Mouse (Mus musculus): ENCODE results near the gene Shld1. TPM values are rescaled to one million over a fixed set of nuclear protein-coding genes. Genes with fewer than 3 reads are reported as not detected.

Shld1 gene
- polyA plus RNA-seq, 1 experiment, result 13.2 TPM

DNA sequence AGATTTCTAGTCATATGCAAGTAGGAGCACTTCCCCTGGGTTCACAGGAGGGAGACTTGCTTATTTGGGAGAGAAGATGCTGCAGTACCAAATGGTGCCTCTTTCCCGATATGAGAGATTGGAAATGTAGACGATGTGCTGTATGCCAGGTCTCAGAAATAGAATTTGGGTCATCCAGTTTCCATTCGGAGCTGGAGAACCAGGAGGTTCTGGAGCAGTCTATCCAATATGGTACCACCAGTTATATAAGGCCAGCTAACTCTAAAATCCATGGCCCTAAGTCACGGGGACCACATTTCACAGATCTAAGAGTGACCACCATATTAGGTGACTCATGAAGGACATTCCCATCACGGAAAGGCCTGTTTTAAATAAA, 30.8 kb downstream of the Shld1 start:
- WGBS, result 90% methylated on average over 5 of the region's 5 CpGs
- DNase-seq (ENCODE audit: low read depth, low spot score), result no peak

DNA sequence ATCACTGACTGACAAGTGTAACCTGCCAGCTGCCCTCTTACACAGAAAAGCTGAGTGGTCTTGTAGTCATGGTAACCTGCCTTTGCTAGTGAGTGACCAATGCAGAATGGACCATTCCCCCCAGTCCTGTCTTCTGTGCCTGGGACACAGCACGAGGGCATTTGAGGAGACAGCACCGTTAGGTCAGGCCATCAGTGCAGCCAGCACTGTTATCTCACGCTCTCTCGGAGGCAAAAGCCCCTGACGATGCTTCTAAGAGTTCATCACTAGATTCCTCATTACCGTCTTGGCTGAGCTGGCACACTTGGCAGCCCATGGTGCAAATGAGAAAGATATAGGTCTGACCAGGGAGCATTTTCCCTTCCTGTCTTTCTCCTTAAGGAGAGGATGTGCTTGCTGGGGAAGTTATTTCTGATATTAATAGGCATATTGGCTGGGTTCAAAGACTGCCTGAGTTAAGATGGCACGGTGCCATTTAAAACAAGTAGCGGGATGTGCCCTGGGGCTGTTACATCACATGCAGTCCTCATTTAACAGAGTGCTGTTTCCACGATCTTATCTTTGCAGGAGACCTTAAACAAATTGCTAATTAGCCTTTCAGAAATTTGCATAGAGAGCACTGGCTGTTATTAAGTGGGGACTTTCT, 34.3 kb downstream of the Shld1 start:
- DNase-seq (ENCODE audit: low read depth, low spot score), result no peak
- 74% methylated on average over 9 of the region's 9 CpGs for WGBS

DNA sequence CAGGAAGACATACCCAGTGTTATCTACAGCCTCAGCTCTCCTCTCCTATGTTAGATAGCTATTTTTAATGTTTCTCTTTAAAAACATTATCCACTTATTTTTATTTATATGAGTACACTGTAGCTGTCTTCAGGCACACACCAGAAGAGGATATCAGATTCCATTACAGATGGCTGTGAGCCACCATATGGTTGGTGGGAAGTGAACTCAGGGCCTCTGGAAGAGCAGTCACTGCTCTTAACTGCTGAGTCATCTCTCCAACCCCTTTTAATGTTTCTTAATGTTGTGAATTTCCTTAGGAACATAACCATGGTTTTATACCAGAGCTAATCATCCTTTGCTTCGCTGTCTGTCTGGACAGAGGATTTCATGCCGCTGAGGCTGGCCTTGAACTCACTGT, 35.1 kb downstream of the Shld1 start:
- 99% methylated on average over 2 of the region's 2 CpGs for WGBS
- DNase-seq (ENCODE audit: low read depth, low spot score), result no peak

GRCm38 (mm10) chr2:132723958-132724431, 37.3 kb downstream of the Shld1 start:
- DNase-seq (ENCODE audit: low read depth, low spot score), result no peak
- 88% methylated on average over 5 of the region's 5 CpGs for WGBS

DNA sequence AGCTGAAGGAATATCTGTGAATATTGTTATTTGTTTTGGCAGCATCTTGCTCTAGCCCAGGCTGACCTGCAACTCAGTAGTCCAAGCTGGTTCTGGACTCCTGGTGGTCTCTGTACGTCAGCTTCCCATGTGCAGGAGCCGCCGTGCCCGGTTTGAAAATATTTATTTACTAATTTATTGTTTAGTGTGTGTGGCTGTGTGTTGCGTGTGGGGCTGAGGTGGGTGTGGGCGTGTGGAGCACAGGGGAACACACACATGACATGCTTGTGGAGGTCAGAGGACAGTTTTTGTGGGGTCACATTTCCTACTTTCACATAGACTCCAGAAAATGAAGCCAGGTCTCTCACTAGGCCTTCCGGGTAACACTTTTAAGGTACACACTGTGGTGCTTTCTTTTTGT, 37.8 kb downstream of the Shld1 start:
- no peak for DNase-seq (ENCODE audit: low read depth, low spot score)
- WGBS, result 93% methylated on average over 7 of the region's 7 CpGs

- DNase-seq (ENCODE audit: low read depth, low spot score), result no peak
- WGBS, result 75% methylated on average over 9 of the region's 9 CpGs
Measured at GRCm38 (mm10) chr2:132725376-132725905, 38.7 kb downstream of the Shld1 start.

DNA sequence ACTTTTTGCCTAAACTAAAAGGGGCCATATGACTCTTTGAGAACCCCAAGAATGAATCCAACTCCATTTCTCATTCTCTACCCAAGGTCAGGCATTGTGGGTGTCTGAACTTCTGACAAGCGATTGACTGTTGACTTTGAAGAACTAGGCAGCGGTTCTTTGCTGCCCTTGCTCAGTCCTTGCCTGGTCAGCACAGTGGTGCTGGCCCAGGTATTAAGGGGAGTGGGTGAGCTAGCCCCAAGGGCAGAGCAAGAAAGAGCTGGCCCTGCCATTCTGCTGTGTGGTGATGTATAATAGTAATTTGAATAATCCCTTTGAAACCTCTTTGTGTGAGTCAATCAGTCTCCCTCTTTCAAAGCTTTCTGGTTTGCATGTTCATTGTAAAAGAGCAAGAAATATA, 39.4 kb downstream of the Shld1 start:
- no peak for DNase-seq (ENCODE audit: low read depth, low spot score)
- WGBS, result 100% methylated on average over 2 of the region's 2 CpGs

DNA sequence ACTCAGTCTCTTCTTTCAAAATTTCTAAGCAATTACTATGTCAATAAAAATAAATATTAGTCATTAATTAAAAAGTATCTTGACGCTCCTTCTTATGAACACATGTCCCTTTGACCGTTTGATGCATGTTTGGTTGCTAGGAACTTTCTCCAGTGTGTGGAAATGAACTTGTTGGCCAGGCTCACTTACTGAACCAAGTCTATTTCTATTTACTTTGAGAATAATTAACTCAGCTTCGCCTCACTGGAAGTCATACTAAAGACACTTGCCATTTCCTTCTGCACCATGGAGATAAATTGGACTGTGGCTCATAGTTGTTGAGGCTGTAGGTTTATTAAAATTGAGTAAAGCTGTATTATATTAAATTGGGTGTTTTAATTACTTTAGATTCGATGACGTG, 46.2 kb downstream of the Shld1 start:
- 23% methylated on average over 5 of the region's 5 CpGs for WGBS
- peak; percentile 29 for DNase-seq (ENCODE audit: low read depth, low spot score)

GRCm38 (mm10) chr2:132733603-132734573, 47.2 kb downstream of the Shld1 start:
- DNase-seq (ENCODE audit: low read depth, low spot score), result no peak
- WGBS, result 87% methylated on average over 10 of the region's 10 CpGs

- DNase-seq (ENCODE audit: low read depth, low spot score), result no peak
- 68% methylated on average over 2 of the region's 2 CpGs for WGBS
Measured at GRCm38 (mm10) chr2:132738816-132739432, 52.2 kb downstream of the Shld1 start.

GRCm38 (mm10) chr2:132741862-132742347, 55.2 kb downstream of the Shld1 start:
- WGBS, result 76% methylated on average over 8 of the region's 8 CpGs

DNA sequence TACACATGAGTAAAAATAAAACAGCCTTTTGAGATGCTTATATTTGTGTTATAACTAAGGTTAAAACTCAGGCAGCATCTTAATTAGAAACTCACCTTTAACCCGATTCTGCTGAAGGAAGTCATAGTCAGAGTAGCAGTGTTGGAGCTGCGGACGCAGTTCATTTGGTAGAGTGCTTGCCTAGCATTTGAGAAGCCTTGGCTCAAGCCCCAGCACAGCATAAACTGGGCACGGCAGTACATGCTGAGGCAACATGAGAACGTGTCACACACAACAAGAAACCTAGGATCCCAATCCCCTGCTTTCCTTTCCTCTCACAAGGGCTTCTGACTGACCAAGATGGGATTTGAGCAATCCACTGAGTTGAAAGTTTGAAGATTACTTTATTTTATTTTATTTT, 58.1 kb downstream of the Shld1 start:
- 94% methylated on average over 5 of the region's 5 CpGs for WGBS
- DNase-seq (ENCODE audit: low read depth, low spot score), result no peak

More at GRCm38 (mm10) chr2:132741862-132742347, 55.2 kb downstream of the Shld1 start:
- no peak for DNase-seq (ENCODE audit: low read depth, low spot score)

DNA sequence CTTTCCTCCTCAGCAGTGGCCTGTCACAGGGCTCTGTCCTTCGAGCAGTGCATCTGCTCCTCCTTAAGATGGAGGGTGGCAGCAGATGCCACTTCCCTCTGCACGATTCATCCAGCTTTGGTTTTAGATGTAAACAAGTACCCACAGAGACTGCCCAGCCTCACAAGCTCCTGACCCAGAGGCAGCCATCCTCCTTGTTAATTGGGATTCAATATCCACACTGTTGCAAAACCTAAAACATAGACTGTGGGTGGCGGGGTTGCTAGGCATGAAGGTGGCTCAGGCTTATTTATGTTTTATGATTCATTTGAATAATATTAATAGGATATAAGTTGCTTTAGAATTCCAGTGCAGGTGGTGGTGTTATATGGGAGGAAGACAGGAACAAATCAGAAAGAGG, 59.4 kb downstream of the Shld1 start:
- WGBS, result 82% methylated on average over 3 of the region's 3 CpGs
- no peak for DNase-seq (ENCODE audit: low read depth, low spot score)

DNA sequence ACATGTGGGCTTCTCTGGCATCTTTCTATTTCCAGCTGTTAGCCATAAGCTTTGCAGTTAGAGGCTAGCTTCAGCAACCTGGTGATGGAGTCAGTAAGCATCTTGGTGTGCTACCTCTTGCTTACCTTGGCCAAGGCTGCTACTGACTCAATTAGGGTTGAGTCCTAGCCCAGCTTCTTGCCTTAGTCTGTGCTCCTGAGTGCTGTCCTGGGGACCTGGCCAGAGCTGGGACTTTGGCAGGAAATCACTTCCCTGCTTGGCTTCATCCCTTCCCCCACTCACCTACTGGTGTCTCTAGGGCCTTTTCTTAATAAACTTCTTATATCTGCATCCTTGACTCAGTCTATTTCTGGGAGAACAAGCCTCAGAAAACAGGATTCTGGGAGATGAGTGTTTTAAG, 64.0 kb downstream of the Shld1 start:
- no peak for DNase-seq (ENCODE audit: low read depth, low spot score)

GRCm38 (mm10) chr2:132751141-132752066, 64.7 kb downstream of the Shld1 start:
- no peak for DNase-seq (ENCODE audit: low read depth, low spot score)
- WGBS, result 73% methylated on average over 15 of the region's 15 CpGs

DNA sequence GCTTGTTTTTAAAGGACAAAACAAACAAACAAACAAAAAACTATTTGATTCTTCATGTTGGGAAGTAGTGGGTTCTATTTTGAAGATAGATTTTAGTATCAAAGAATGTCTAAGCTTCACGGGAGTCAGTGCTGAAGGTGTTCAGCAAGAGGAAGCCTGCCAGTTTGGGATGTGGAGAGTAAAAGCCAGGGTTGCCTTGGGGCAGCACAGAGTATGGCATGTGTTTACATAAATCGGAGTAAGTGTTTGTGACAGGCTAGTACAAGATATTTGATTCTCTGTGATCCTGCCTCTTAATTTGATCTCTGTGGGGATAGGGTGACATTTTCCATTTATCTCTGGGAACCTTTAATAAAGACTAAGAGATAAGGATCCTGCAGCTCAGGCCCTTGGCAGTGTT, 65.7 kb downstream of the Shld1 start:
- WGBS, result 80% methylated on average over 2 of the region's 2 CpGs
- no peak for DNase-seq (ENCODE audit: low read depth, low spot score)

DNA sequence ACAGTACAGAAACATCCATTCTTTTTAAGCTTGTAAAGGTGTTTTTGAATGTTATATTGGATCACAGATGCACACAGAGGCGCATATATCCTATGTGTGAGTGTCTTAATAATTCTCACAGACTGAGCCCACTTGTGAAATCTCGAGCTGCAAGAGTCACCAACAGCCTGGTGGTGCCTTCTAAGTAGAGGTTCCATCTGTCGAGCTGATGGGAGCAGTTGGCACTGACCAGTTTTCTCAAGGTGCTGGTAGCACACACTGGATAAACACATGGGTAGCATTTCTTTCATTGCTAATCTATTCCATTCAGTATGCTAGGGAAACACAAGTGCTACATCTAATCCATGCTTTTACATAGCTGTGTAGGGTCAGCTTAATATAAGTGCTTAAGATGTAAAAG, 66.4 kb downstream of the Shld1 start:
- WGBS, result 80% methylated on average over 3 of the region's 3 CpGs
- DNase-seq (ENCODE audit: low read depth, low spot score), result no peak

- 82% methylated on average over 5 of the region's 5 CpGs for WGBS
- DNase-seq (ENCODE audit: low read depth, low spot score), result no peak
Measured at GRCm38 (mm10) chr2:132757911-132758310, 71.2 kb downstream of the Shld1 start.

DNA sequence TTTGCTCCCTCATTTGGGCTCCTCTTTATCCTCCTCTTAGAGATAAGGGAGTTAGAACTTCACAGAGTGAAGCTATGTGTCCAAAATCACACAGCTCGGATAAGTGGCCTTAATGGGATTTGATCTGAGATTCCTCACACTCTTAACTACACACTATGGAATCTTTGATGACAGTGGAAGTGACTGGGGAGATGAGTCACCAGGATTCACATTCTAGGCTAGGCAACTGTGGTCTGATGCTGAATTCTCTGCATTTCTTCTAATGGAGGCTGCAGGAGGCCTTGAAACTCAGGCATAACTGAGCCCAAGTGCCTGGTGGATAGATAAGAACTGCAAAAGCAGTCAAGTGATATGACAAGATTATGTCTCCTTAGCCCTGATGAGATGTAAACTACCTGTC, 84.1 kb downstream of the Shld1 start:
- WGBS, result 69% methylated on average over 1 of the region's 1 CpGs
- DNase-seq (ENCODE audit: low read depth, low spot score), result no peak

Data from large intestine, adult 2 months (tissue).